Mouse (Mus musculus): ENCODE data around the gene Chst8. TPM values are rescaled to one million over a fixed set of nuclear protein-coding genes. Genes with fewer than 3 reads are reported as not detected.

Chst8 gene
- polyA plus RNA-seq, 1 experiment from 2014 or later: 2.4 TPM

GRCm38 (mm10) chr7:34653731-34654440 is 158.6 kb downstream of the Chst8 start:
- H3K9me3 ChIP-seq: no peaks in the 10 kb centered on the region
- H3K4me2 ChIP-seq: peak overlapping the region; percentile 82
- under 1% methylated on average over 53 of the region's 64 CpGs for WGBS
- H3K36me3 ChIP-seq: peaks cover 14% of the 10 kb centered on the region
- no peaks in the 10 kb centered on the region for H3K27me3 ChIP-seq (replicated peaks)
- peak overlapping the region; percentile 99 for H3K27ac ChIP-seq
- H3K4me3 ChIP-seq (replicated peaks): peak overlapping the region; percentile 68
- peak overlapping the region; percentile 59 for H3K9ac ChIP-seq
- peaks cover 7% of the 10 kb centered on the region; the same call in 1 of the 2 replicates for H3K4me1 ChIP-seq
- peak; percentile 25 for ATAC-seq (ENCODE audit: insufficient read depth, low FRiP score, low read depth)

DNA sequence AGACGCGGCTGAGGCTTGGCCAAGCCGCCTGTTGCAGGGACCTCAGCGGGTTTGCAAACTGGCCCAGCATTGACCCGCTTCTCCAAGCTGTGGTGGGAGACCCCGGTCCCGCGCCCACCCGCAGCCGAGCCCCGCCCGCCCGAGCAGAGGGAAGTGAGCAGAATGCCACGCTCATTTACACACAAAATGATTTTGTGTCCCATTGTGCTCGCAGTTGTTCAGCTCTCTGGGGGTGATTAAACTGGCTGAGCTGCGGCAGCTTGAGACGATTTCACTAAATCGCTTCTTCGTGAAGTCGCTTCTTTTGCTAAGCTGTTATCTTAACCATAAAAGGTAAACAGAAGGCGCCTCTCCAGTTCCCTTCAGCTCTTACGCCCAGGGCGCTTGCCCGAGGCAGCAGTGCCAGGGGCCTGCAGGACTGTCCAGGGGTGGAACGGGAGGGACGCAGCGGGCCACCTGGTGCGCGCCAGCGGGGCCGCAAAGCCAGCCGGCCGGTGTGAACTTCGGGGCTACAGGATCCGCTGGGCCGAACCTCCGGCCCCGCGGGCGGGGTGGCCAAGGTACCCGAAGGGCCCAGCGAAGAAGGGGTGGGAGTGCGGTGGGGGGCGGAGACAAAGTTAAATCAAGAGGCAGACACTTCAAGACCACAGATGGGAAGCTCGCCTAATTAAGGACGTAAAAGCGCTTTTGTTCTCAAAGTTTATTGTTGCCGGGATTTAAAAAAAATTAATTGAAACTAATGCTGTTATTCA is 159.6 kb downstream of the Chst8 start:
- Histone ChIP-seq H3K4me2 (peak overlapping the region; percentile 82), H3K36me3 (peaks cover 22% of the 10 kb centered on the region), H3K4me1 (peaks cover 7% of the 10 kb centered on the region; the same call in 1 of the 2 replicates), H3K4me3 (replicated peaks) (peak overlapping the region; percentile 68), H3K27ac (peak overlapping the region; percentile 99), H3K9ac (peak overlapping the region; percentile 47; the same call in 1 of the 2 replicates), H3K27me3 (replicated peaks) (no peaks in the 10 kb centered on the region), H3K9me3 (no peaks in the 10 kb centered on the region)
- no peak for ATAC-seq (ENCODE audit: insufficient read depth, low FRiP score, low read depth)
- 1% methylated on average over 48 of the region's 48 CpGs for WGBS

DNA sequence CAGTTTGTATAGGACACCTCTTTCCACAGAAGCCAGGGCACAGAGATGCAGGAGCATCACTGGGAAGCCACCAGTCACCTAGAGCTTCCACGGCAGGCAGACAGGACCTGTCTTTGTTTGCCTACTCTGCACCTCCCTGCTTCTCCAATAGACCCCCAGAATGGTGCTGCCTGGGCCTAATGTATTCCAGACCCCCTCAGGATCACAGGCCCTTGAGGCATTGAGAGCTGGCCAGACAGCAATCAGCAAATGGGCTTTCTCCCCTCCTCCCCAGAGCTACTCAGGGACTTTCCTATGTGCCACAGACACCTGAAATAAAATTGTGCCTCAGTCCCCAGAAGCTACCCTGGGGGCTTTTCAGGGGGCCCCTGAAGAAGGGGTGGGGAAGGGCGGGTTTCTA is 161.1 kb downstream of the Chst8 start:
- no peak for ATAC-seq (ENCODE audit: insufficient read depth, low FRiP score, low read depth)
- peaks cover 22% of the 10 kb centered on the region for H3K36me3 ChIP-seq
- H3K27me3 ChIP-seq (replicated peaks): no peaks in the 10 kb centered on the region
- no peak overlapping the region for H3K27ac ChIP-seq
- H3K4me3 ChIP-seq (replicated peaks): no peak overlapping the region
- H3K4me1 ChIP-seq: peaks cover 7% of the 10 kb centered on the region; the same call in 1 of the 2 replicates
- 0 out of 2 replicates have a peak overlapping the region, but pooled peaks have one; percentile 82 for H3K4me2 ChIP-seq
- H3K9me3 ChIP-seq: no peaks in the 10 kb centered on the region
- H3K9ac ChIP-seq: no peak overlapping the region
- 60% methylated on average over 2 of the region's 2 CpGs for WGBS

DNA sequence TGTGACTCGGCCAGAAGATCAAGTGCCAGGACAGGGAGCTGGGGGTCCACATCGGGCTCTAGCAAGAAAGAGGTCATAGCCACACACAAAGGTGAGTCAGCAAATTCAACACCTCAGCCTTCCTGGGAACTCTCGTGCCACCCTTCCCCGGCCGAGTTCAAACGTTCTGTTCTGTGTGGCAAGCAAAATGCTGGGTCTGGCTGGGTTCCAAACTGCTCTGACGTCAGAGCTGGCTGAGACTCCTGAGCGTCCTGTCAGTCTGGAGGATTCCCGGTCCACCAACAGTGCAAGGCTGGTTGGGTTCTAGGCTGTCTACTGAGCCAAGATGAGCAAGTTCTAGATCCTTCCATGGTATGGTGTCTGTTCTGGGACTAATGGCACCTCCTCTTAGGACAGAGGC is 165.5 kb downstream of the Chst8 start:
- H3K27ac ChIP-seq: peak overlapping the region; percentile 41; the same call in 1 of the 2 replicates
- H3K36me3 ChIP-seq: peaks cover 22% of the 10 kb centered on the region

GRCm38 (mm10) chr7:34646144-34646795 is 166.2 kb downstream of the Chst8 start:
- H3K9ac ChIP-seq: no peak overlapping the region
- WGBS: 78% methylated on average over 12 of the region's 12 CpGs
- H3K9me3 ChIP-seq: no peaks in the 10 kb centered on the region
- no peak overlapping the region for H3K4me2 ChIP-seq
- H3K4me1 ChIP-seq: no peaks in the 10 kb centered on the region
- H3K27me3 ChIP-seq (replicated peaks): no peaks in the 10 kb centered on the region
- no peak for ATAC-seq (ENCODE audit: insufficient read depth, low FRiP score, low read depth)
- H3K27ac ChIP-seq: no peak overlapping the region
- no peak overlapping the region for H3K4me3 ChIP-seq (replicated peaks)
- peaks cover 28% of the 10 kb centered on the region for H3K36me3 ChIP-seq

More for the DNA sequence above, 165.5 kb downstream of the Chst8 start:
- no peak for ATAC-seq (ENCODE audit: insufficient read depth, low FRiP score, low read depth)
- Histone ChIP-seq H3K9me3 (no peaks in the 10 kb centered on the region), H3K4me2 (no peak overlapping the region), H3K4me3 (replicated peaks) (no peak overlapping the region), H3K4me1 (0 out of 2 replicates have a peak, but pooled peaks cover 1% of the 10 kb centered on the region), H3K27me3 (replicated peaks) (no peaks in the 10 kb centered on the region), H3K9ac (no peak overlapping the region)
- WGBS: 52% methylated on average over 9 of the region's 9 CpGs

DNA sequence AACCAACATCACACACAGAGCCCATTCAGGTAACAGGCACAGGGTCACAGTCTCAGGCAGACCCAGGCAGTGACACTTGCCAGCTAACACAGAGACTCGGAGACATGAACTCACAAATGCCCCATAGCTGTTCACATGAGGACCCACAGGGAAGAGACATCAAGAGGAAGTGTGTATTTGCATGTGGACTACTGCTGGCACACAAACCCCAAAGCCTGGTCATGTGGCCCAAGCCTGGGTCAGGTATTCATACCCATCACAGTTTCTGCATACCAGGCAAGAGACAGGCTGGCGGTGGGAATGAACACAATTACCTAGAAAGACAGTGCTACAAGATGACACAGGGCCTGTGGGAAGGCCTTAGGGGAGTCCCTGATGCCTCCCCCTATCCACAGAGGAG is 166.9 kb downstream of the Chst8 start:
- Histone ChIP-seq H3K27me3 (replicated peaks) (no peaks in the 10 kb centered on the region), H3K9me3 (no peaks in the 10 kb centered on the region), H3K4me1 (no peaks in the 10 kb centered on the region), H3K27ac (no peak overlapping the region), H3K4me3 (replicated peaks) (no peak overlapping the region), H3K36me3 (peaks cover 28% of the 10 kb centered on the region), H3K9ac (no peak overlapping the region), H3K4me2 (no peak overlapping the region)
- 81% methylated on average over 2 of the region's 2 CpGs for WGBS
- ATAC-seq (ENCODE audit: insufficient read depth, low FRiP score, low read depth): no peak

- Histone ChIP-seq H3K4me2 (no peak overlapping the region), H3K27me3 (replicated peaks) (no peaks in the 10 kb centered on the region), H3K4me1 (no peaks in the 10 kb centered on the region), H3K27ac (no peak overlapping the region), H3K9me3 (no peaks in the 10 kb centered on the region), H3K9ac (no peak overlapping the region), H3K4me3 (replicated peaks) (no peak overlapping the region), H3K36me3 (peaks cover 27% of the 10 kb centered on the region)
- ATAC-seq (ENCODE audit: insufficient read depth, low FRiP score, low read depth): no peak
- WGBS: 85% methylated on average over 18 of the region's 18 CpGs
These were observed 167.9 kb downstream of the Chst8 start for GRCm38 (mm10) chr7:34644591-34644990.

- 64% methylated on average over 6 of the region's 6 CpGs for WGBS
- Histone ChIP-seq H3K27ac (peak overlapping the region; percentile 59; the same call in 1 of the 2 replicates), H3K9ac (no peak overlapping the region), H3K27me3 (replicated peaks) (no peaks in the 10 kb centered on the region), H3K9me3 (no peaks in the 10 kb centered on the region), H3K4me2 (no peak overlapping the region), H3K4me1 (no peaks in the 10 kb centered on the region), H3K4me3 (replicated peaks) (no peak overlapping the region), H3K36me3 (peaks cover 20% of the 10 kb centered on the region; the same call in 1 of the 2 replicates)
- no peak for ATAC-seq (ENCODE audit: insufficient read depth, low FRiP score, low read depth)
These were observed 169.2 kb downstream of the Chst8 start for GRCm38 (mm10) chr7:34643329-34643728.

GRCm38 (mm10) chr7:34641968-34642367 is 170.5 kb downstream of the Chst8 start:
- H3K27me3 ChIP-seq (replicated peaks): no peaks in the 10 kb centered on the region
- no peak overlapping the region for H3K4me3 ChIP-seq (replicated peaks)
- H3K4me1 ChIP-seq: no peaks in the 10 kb centered on the region
- H3K4me2 ChIP-seq: no peak overlapping the region
- H3K27ac ChIP-seq: no peak overlapping the region
- no peak for ATAC-seq (ENCODE audit: insufficient read depth, low FRiP score, low read depth)
- 83% methylated on average over 13 of the region's 13 CpGs for WGBS
- peaks cover 16% of the 10 kb centered on the region; the same call in 1 of the 2 replicates for H3K36me3 ChIP-seq
- no peak overlapping the region for H3K9ac ChIP-seq
- no peaks in the 10 kb centered on the region for H3K9me3 ChIP-seq

DNA sequence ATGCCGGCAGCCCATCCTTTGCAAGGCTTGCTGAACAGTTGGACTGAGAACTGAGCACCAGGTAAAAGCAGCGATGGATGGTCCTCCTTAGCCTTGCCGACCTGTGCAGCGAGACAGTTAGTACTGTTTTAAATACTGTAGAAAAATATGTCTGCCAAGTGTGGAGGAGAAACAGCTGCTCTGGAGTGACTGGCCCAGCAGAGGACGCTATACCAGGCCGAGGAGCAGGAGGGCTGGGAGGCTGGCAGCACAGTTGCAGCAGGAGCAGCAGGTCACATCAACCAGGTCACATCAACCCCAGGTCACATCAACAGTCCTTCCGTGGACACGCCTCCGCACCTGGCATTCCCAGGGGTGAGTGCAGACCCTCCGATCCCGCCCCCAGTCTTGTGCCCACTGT is 172.7 kb downstream of the Chst8 start:
- Histone ChIP-seq H3K4me1 (no peaks in the 10 kb centered on the region), H3K27ac (no peak overlapping the region), H3K27me3 (replicated peaks) (no peaks in the 10 kb centered on the region), H3K4me3 (replicated peaks) (no peak overlapping the region), H3K4me2 (no peak overlapping the region), H3K36me3 (peaks cover 16% of the 10 kb centered on the region; the same call in 1 of the 2 replicates), H3K9ac (no peak overlapping the region), H3K9me3 (no peaks in the 10 kb centered on the region)
- WGBS: 80% methylated on average over 11 of the region's 11 CpGs
- no peak for ATAC-seq (ENCODE audit: insufficient read depth, low FRiP score, low read depth)

GRCm38 (mm10) chr7:34636661-34637060 is 175.8 kb downstream of the Chst8 start:
- no peak for ATAC-seq (ENCODE audit: insufficient read depth, low FRiP score, low read depth)
- H3K9ac ChIP-seq: no peak overlapping the region
- no peaks in the 10 kb centered on the region for H3K27me3 ChIP-seq (replicated peaks)
- no peak overlapping the region for H3K27ac ChIP-seq
- H3K4me3 ChIP-seq (replicated peaks): no peak overlapping the region
- H3K36me3 ChIP-seq: peaks cover 13% of the 10 kb centered on the region; the same call in 1 of the 2 replicates
- no peak overlapping the region for H3K4me2 ChIP-seq
- no peaks in the 10 kb centered on the region for H3K9me3 ChIP-seq
- no peaks in the 10 kb centered on the region for H3K4me1 ChIP-seq
- 71% methylated on average over 4 of the region's 4 CpGs for WGBS

Measured in stomach, embryonic 15.5 days (tissue).